Mouse (Mus musculus) kidney, postnatal 0 days (tissue): Measurements from ENCODE around the gene Phf19. TPM values are rescaled to one million over a fixed set of nuclear protein-coding genes. Genes with fewer than 3 reads are reported as not detected.

Source experiments
- ATAC-seq: fragments of 200-750 bp; cut with Nextera tagmentation; replicated peaks from 2 replicates; pipeline ENCODE4 v1.8.0; 2017; ENCODE audit warnings: low read depth, moderate number of reproducible peaks, moderate TSS enrichment, moderate library complexity; ENCODE audit not compliant: low FRiP score
- DNase-seq: peaks from one replicate; pipeline ENCODE4 v3.0.0-alpha.2; 2016; ENCODE audit warnings: low spot score
- H3K27ac ChIP-seq: fragments of 300-500 bp; sonication (generic); 2 replicates; pipeline ENCODE4 v1.5.1; 2014; ENCODE audit warnings: mild to moderate bottlenecking
- H3K27me3 ChIP-seq: fragments of 300-500 bp; sonication (generic); 2 replicates; pipeline ENCODE4 v1.6.1; 2014; ENCODE audit warnings: low read length, mixed read lengths; ENCODE audit not compliant: insufficient read depth
- H3K36me3 ChIP-seq: fragments of 300-500 bp; sonication (generic); 2 replicates; pipeline ENCODE4 v1.6.1; 2014; ENCODE audit warnings: low read length, mixed read lengths; ENCODE audit not compliant: insufficient read depth
- H3K4me1 ChIP-seq: fragments of 300-500 bp; sonication (generic); replicated peaks from 2 replicates; pipeline ENCODE4 v1.6.1; 2014; ENCODE audit warnings: antibody characterized with exemption, low read length, mixed read lengths; ENCODE audit not compliant: insufficient read depth
- H3K4me2 ChIP-seq: fragments of 300-500 bp; sonication (generic); 2 replicates; pipeline ENCODE4 v1.6.1; 2014; ENCODE audit warnings: mild to moderate bottlenecking, low read length, moderate library complexity, mixed read lengths
- H3K4me3 ChIP-seq: fragments of 300-500 bp; sonication (generic); replicated peaks from 2 replicates; pipeline ENCODE4 v1.5.1; 2014; ENCODE audit warnings: low read depth, low read length
- H3K9ac ChIP-seq: fragments of 300-500 bp; sonication (generic); 2 replicates; pipeline ENCODE4 v1.6.1; 2014; ENCODE audit warnings: low read depth, low read length
- H3K9me3 ChIP-seq: fragments of 300-500 bp; sonication (generic); replicated peaks from 2 replicates; pipeline ENCODE4 v1.6.1; 2016; ENCODE audit warnings: low read length, inconsistent platforms, mixed read lengths
- CTCF ChIP-seq: IDR thresholded peaks from 2 replicates; pipeline ENCODE4 v1.5.1; 2016; ENCODE audit warnings: antibody characterized with exemption, low read depth, mild to moderate bottlenecking, moderate library complexity
- WGBS: fragments of 180-500 bp; shearing (Covaris S2); extraction: QIAGEN DNeasy Blood & Tissue Kit; methylation state at CpG from one replicate; pipeline ENCODE4 v1.1.7; 2014; 5-methylcytosine and 5-hydroxymethylcytosine counted together
- polyA plus RNA-seq: library from polyadenylated mRNA; unstranded; fragments of >200 nt; fragmentation: Nextera tagmentation; extraction: Ambion mirVana; gene quantifications from 2 replicates; pipeline ENCODE4 v1.2.1, GENCODE M21; 2015

The Phf19 gene
- polyA plus RNA-seq, 1 experiment from 2014 or later: 6.8 TPM

GRCm38 (mm10) chr2:34920144-34920543, 6.3 kb upstream of the Phf19 start:
- WGBS: 26% methylated on average over 2 of the region's 2 CpGs
- ATAC-seq: no peak

GRCm38 (mm10) chr2:34915103-34915502, 1.3 kb upstream of the Phf19 start:
- Histone ChIP-seq H3K27ac (no peak overlapping the region), H3K36me3 (no peaks in the 10 kb centered on the region)
- 64% methylated on average over 2 of the region's 2 CpGs for WGBS

More at GRCm38 (mm10) chr2:34920144-34920543, 6.3 kb upstream of the Phf19 start:
- no peak for DNase-seq
- H3K4me2 ChIP-seq: no peak overlapping the region
- H3K9ac ChIP-seq: no peak overlapping the region
- no peak overlapping the region for H3K27ac ChIP-seq
- H3K9me3 ChIP-seq: no peaks in the 10 kb centered on the region
- no peak for TF ChIP-seq CTCF
- no peak overlapping the region for H3K4me3 ChIP-seq
- H3K36me3 ChIP-seq: no peaks in the 10 kb centered on the region
- no peaks in the 10 kb centered on the region for H3K4me1 ChIP-seq
- no peaks in the 10 kb centered on the region for H3K27me3 ChIP-seq

GRCm38 (mm10) chr2:34914823-34915082, 927 bp upstream of the Phf19 start:
- no peak overlapping the region for H3K27ac ChIP-seq
- H3K4me2 ChIP-seq: no peak overlapping the region
- TF ChIP-seq CTCF: no peak
- H3K9ac ChIP-seq: no peak overlapping the region
- H3K27me3 ChIP-seq: no peaks in the 10 kb centered on the region
- no peak for DNase-seq
- H3K9me3 ChIP-seq: no peaks in the 10 kb centered on the region
- no peak overlapping the region for H3K4me3 ChIP-seq
- WGBS: 15% methylated on average over 2 of the region's 2 CpGs
- no peaks in the 10 kb centered on the region for H3K36me3 ChIP-seq
- no peak for ATAC-seq
- 0 out of 2 replicates have a peak, but pooled peaks cover 9% of the 10 kb centered on the region for H3K4me1 ChIP-seq

More at GRCm38 (mm10) chr2:34915103-34915502, 1.3 kb upstream of the Phf19 start:
- no peak for TF ChIP-seq CTCF
- Histone ChIP-seq H3K4me1 (0 out of 2 replicates have a peak, but pooled peaks cover 9% of the 10 kb centered on the region), H3K4me2 (no peak overlapping the region), H3K9ac (no peak overlapping the region), H3K4me3 (no peak overlapping the region), H3K27me3 (no peaks in the 10 kb centered on the region), H3K9me3 (no peaks in the 10 kb centered on the region)
- ATAC-seq (no peak), DNase-seq (no peak)

GRCm38 (mm10) chr2:34914069-34914822, 420 bp upstream of the Phf19 start:
- peak; percentile 46 for DNase-seq
- Histone ChIP-seq H3K9me3 (no peaks in the 10 kb centered on the region), H3K27ac (no peak overlapping the region), H3K4me2 (peak overlapping the region; percentile 98), H3K4me1 (0 out of 2 replicates have a peak, but pooled peaks cover 9% of the 10 kb centered on the region), H3K36me3 (no peaks in the 10 kb centered on the region), H3K4me3 (peak overlapping the region; percentile 68), H3K27me3 (no peaks in the 10 kb centered on the region), H3K9ac (peak overlapping the region; percentile 65)
- no peak for TF ChIP-seq CTCF
- ATAC-seq: peak; percentile 56; the same call in 1 of the 2 replicates
- 3% methylated on average over 43 of the region's 50 CpGs for WGBS

GRCm38 (mm10) chr2:34912613-34913012, 1.2 kb downstream of the Phf19 start:
- Histone ChIP-seq H3K27ac (no peak overlapping the region), H3K36me3 (no peaks in the 10 kb centered on the region), H3K4me3 (peak overlapping the region; percentile 68), H3K4me1 (0 out of 2 replicates have a peak, but pooled peaks cover 9% of the 10 kb centered on the region), H3K27me3 (no peaks in the 10 kb centered on the region), H3K9ac (0 out of 2 replicates have a peak overlapping the region, but pooled peaks have one; percentile 65), H3K4me2 (peak overlapping the region; percentile 98), H3K9me3 (no peaks in the 10 kb centered on the region)
- ATAC-seq (0 out of 2 replicates have a peak, but pooled peaks have one; percentile 27), DNase-seq (no peak)
- TF ChIP-seq CTCF: no peak
- 30% methylated on average over 7 of the region's 7 CpGs for WGBS

- no peak for ATAC-seq
- Histone ChIP-seq H3K4me2 (no peak overlapping the region), H3K4me3 (no peak overlapping the region), H3K9me3 (no peaks in the 10 kb centered on the region), H3K4me1 (0 out of 2 replicates have a peak, but pooled peaks cover 9% of the 10 kb centered on the region), H3K9ac (no peak overlapping the region), H3K27ac (no peak overlapping the region), H3K27me3 (no peaks in the 10 kb centered on the region), H3K36me3 (no peaks in the 10 kb centered on the region)
- TF ChIP-seq CTCF: no peak
- no peak for DNase-seq
- WGBS: 66% methylated on average over 5 of the region's 5 CpGs
Observed at GRCm38 (mm10) chr2:34911871-34912270, 2.0 kb downstream of the Phf19 start.
